Mouse (Mus musculus) cerebellum, adult 11-12 months (tissue): Measurements from ENCODE around the gene Grik4.
"Not testable (repeated sequence)": the region's sequence is repeated elsewhere in the genome, so short reads cannot be mapped to it uniquely, and the experiment has no call there.

Experiments used
- DNase-seq: peaks from one replicate; pipeline ENCODE4 v3.0.0; 2022

Gene Grik4

DNA sequence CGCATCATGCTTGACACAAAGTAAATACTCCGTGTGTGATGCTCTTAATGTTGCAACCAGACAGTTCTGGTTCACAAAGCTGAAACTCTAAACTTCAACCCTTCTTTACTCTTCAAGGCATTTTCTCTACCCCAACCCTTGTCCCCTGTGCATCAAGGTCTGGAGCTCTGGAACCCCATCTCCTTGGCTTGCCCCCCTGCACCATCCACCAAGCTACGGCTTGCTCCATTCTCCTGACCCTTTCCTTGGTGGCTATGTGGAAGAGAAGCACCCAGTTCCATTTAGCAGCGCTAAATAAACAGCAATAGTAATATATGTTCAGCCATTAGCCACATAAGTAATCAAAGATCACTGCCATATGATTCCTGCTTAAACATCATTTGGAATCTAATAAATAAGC is 150.3 kb downstream of the Grik4 start:
- no peak for DNase-seq

DNA sequence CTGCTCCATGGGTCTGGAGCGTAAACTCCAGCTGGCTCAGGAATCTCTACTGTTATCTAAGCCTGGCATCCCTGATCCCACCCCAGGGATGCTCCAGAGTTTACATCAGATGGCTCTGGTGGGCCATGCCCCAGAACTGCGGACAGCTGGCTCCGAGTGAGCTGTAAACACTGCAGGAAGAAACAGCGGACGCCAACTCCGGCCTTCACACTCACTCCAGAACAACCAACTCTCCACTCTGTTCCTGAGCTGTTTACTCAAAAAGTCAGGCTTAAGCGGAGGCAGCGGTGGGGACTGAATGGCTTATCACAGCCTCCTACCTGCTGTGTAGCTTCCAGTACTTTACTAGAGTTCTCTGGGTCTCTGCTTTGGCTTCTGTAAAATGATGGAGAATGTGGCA is 150.7 kb downstream of the Grik4 start:
- no peak for DNase-seq

DNA sequence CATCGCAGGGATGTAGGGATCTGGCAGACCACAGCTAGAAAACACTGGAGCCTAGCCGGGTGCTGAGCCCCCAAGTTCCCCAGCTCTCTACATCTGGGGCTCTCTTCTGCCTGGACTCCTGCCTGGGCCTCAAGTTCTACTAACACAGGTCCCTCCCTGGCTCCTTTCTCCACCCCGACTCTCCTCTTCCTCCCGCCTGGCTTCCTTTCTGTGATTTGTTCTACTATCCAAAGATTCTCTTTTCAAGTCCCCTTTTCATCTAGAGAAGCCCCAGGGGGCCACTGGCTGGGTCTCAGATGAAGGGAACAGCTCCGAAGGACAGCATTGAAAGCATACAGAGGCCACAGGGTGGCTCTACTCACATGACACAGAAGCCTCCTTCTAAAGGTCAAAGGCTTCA is 151.9 kb downstream of the Grik4 start:
- DNase-seq, result no peak

DNA sequence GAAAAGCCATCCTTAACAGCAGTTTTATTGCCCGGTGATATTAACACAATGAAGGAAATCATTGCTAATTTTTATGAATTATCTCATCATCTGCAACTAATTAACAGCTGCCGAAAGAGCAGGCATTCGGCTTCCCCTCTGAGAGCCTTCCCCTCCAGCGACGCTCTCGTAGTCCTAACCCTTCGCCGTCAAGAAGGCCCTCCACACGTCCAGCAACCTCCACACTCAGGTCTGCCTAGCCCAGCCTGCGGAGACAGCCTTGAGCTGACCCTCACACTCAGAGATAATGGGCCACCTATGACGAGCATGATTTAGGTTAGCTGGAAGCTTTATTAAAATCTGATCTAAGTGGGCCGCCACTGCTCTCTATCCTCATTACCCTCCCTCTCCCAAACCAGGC is 152.5 kb downstream of the Grik4 start:
- no peak for DNase-seq

DNA sequence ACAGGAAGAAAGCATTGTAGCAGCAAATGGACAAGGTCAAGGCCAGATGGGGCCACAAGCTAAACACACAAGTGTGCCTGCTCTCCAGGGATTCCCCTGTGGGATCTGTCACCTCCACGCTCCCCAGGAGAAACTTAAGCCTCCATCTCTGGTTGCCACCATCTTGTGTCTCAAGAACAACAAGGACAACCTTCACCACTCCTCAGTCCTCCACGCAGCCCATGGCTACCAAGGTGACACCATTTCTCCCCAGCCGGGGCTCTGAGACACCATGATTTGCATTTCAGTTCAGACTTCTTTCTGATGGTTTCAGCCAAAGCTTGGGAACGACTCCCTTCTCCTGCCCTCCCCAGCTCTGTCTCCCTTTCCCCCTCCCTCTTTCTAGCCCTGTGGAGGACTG is 152.9 kb downstream of the Grik4 start:
- DNase-seq, result no peak

DNA sequence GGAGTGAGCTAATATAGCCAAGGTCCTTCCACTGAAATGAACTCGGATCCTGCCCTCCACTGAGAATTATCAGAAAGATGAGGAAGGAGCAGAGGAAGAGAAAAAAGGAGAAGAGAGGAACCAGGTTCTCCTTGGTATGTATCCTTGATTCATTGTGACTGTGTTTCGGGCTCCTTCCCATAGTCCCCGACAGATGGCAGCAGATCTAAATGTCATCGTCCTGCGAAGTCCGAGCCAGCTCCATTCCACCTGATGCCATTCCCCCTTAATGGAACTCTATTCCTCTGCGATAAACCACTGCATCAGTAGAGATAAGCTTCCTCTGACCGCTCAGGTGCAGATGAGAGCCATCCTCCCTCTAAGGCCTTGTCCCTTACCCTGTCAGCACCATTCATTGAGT is 155.8 kb downstream of the Grik4 start:
- DNase-seq, result peak; percentile 6

DNA sequence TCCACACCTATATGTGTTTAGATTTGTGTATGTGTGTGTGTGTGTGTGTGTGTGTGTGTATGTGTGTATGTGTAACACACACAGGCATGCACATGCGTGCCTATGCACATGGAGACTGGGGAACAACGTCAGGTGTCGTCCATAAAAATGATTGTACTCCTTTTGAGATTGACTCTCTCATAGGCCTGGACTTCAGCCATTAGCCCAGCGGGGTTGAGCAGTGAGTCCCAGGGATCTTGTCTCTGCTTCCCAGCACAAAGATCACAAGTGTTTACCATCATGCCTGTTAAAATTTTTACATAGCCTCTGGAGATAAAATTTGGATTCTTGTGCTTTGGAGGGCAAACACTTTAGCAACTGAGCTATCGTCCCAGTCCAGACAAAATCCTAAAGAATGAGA is 157.4 kb downstream of the Grik4 start:
- DNase-seq, result no peak

DNA sequence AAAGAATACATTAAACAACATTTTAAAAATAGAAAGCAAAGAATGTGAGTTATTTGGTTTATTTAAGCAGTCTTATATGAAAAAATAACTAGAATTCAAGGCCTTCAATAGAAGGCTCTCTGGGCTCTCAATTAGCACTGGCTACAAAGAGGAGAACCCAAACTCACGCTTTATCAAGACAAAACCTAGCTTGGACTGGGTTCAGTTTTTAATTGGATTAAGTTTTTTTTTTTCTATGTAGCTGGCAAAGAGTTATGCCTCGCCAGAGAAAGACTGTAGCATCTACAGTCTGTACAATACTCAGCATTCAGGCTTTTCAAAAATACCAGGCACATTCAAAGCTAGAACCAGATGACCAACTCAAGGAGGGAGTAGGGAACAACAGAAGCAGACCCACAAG is 158.0 kb downstream of the Grik4 start:
- DNase-seq, result no peak

DNA sequence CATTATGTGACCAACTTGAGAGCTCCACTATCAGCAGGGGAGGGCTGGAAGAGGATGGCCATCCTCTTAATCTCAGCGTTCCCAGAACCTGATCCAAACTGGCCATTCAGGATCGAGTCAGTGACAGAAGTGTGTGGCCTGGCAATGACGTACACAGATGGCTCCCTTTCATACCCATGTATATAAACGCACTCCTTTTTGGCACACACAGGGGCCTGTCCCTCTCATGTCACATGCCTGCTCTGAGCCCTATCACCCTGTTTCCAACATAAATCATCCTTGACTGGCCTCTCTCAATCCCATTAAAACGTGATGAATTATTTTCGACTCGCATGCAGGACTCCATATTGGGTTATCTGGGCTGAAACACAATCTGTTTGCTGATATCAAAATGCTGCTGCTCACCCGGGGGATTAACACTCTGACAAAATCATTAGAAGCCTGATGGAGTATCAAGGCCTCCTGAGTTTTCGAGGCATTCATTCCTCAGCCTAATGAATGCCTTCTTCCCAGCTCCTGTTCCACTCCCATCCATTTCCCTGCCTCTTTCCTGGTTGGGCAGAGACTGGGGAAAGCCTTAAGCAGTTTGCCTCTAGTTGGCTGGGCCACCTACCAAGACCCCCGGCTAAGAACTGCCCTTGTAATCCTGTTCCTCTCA is 159.0 kb downstream of the Grik4 start:
- DNase-seq, result no peak

DNA sequence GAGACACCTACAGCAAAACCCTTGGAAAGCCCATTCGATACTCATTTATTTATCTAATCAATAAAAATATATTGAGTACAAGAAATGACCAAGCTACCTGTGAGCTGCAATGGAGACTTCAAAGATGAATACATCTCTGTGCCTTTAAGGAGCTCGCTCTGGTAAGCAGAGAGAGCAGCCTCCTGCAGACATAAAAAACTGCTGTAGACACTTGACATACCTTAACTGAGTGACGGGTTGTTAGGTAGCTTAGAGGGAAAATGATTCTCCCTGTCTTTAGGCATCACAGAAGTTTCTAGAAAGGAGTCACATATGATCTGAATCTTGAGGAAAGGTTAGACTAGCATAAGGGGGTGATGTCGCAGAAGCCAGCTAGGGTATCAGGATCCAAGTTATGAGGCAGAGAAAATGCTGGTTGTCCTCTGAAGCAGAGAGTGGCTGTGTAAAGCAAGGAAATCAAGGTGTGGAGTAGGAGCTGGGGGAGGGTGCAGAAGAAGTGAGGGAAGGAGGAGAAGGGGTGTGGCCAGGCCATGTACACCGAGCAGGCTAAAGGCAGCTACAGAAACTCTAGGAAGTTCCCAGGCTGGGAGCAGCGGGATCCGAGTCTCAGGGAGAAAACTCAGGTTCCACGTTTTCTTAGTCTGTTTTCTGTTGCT is 160.9 kb downstream of the Grik4 start:
- DNase-seq, result no peak

DNA sequence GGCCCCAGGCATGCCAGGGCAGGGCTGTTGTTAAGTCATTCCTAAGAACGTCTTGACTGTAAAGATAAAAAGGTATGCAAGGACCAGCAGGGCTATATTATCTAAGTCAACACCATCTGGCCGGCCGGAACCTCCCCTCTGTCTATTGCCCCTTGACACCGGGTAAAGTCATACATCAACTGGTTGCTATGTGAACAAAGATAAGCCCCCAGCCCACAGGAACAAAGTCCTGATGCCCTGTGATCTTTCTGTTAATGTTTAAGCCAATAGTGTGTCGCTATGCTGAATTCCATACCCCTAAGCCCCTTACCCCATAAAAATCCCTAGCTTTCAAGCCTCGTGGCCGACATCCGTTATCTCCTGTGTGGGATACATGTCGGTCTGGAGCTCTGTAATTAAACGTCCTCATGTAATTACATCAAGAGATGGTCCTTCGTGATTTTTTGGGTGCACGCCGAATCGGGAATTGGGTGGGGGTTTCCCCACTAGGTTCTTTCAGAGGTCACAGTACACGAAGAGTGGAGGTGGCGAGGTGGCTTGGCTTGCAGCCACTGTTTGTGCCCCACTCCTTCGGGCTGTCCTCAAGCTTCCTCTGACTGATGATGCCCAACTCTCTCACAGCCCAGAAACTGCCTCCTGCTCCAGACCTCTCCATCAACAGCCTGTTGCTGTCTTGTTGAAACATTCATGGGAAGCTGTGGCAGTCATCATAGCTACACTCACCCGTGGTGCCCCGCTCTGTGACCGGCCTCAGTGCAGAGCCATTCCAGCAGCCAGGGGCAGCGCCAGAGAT is 165.6 kb downstream of the Grik4 start:
- not testable (repeated sequence) for DNase-seq

DNA sequence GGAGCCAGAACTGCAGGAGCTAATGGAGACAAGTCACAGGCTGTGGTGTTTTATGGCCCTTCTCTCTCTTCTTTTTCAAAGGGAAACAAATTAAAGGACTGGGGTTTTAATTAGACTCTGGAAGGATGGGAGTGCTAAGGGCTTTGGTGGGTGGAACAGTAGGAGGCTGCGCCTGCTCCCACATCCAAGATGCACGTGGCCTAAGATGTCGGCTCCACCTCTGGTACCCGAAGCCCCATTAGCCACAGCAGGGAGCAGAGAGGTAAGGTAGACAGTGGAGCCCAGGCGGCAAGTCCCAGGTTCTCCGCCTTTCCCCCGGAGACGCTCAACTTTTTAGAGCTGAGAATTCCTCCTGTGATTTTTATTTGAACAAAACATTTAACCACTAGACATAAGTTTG is 166.4 kb downstream of the Grik4 start:
- DNase-seq, result no peak

DNA sequence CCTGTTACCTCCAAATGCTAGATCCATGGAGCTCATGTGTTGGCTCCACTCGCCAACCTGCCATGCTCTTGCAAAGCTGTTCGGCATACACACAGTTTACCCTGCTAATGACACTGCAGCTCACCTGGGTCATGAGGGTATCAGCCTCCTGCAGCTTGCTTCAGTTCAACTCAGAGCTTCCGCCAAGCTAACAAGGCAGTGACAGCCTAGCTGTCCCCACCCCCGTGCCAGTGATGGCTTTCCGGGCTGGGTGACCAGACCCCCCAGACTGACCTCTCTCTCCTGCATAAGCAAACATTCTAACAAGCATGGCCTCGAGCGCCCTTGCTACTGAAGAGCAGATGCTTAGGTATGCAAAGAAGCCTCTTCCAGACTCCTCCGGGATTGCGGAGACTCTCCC is 167.5 kb downstream of the Grik4 start:
- DNase-seq, result no peak

DNA sequence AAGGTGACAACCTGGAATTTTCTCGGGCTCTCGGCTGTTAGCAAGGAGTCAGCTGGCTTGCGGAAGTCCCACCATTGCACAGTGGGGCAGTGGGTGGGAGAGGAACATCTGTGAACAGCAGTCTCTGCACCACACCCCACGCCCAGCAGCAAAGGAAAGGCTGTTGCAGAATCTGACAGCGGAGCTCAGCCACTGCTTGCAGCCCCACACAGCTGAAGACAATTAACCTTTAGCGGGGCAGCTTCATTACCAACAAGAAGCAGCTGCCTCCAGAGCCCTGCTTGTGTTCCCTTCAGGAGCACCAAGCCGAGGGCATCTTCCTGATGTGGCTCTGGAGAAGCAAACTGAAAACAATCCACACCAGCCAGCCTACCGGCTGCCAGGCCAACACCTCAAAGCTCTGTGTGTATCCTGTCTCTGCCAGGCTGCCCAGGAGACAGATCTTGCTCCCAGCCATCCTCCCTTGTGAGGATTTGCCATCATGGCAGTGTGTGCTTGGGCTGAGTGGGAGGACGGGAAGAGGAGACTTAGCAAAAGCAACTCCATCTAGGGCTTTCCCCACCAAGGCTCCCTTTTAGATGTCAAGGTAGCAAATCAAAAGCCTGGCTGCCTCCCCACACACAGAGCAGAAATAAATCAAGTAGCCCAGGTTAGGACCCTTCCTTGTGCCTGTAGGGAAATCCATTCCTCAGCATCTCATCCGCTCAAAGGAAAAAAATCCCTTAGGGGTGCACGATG is 179.3 kb downstream of the Grik4 start:
- no peak for DNase-seq

DNA sequence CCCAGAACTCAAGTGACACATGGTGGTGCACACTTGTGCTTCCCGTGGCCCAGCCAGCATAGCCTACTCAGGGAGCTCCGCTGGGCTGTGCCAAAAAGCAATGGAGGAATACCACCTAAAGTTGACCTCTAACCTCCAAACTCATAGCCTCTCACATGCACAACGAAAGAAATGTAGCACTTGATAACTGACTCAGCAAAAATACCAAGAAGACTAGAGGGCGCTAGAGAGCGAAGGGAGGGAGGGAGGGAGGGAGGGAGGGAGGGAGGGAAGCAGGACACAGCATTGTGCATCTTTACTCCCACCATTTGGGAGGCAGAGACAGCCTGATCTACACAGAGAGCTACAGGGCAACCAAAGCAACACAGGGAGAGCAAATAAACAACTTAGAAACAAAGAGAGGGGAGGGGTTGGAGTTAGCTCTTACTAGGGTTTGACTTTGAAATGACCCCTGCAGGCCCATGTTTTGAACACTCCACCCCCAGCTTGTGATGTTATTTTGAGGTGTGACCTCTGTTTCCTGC is 185.5 kb downstream of the Grik4 start:
- no peak for DNase-seq

DNA sequence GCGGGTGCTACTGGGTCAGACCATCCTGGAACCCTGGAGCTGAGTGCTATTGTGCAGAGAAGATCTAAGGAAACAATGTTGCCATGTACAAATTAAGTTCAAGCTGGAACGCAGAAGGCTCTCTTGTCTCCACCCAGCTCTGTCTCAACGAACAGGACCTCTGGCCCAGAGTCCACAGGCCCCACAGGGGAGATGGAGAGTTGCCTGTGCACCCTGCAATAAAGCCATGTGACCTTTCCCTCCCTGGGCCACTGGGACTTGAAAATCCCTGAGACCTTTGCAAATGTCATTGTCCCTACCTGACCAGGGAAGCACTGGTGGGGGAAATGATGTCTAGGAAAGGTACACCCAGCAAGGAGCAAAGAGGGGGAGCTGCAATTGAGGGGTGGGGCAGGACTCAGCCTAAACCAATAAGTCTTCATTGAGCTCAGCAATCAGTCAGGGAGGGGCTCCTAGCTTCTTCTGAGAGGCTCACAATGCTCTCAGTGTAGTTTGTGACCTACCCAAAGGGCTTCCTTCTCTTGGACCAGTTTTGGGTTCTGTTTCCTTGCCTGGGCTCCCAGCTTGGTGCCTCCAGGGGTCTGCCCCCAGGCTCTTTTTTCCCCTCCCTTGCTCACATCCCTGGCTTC is 187.2 kb downstream of the Grik4 start:
- no peak for DNase-seq

DNA sequence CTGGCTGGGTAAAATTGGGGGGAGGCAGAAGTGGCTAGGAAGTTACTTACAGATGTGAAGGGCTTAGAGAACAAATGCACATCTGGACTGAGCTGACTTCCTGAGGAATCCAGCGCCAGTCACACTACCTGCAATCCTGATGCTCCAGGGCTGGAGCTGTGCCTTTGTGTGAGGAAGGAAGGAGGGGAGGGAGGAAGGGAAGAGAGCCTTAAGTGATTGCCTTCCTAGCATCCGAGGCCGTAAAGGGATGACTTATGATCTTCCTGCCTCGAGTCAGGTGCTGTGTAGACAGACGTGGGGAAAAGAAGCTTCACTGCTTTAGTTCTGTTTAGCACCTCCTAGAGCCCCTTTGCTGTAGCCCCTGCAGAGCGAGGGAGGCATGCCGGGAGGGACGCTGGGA is 189.6 kb downstream of the Grik4 start:
- no peak for DNase-seq

DNA sequence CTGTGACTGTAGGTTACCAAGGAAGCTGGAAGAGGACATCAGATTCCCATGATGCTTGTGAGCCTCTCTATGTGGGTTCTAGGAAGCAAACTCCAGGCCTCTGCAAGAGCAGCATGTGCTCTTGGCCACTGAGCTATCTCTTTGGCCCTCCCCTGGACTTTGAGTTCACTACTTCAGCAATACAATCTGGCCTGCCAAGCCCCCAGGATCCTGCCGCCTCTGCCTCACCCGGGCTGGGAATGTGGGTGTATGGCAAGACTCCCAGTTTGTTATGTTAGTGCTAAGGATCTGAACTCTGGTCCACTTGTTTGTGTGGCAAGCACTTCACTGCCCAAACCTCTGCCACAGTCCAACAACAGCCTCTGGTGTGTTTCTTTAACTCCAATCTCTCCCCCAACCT is 193.1 kb downstream of the Grik4 start:
- no peak for DNase-seq

DNA sequence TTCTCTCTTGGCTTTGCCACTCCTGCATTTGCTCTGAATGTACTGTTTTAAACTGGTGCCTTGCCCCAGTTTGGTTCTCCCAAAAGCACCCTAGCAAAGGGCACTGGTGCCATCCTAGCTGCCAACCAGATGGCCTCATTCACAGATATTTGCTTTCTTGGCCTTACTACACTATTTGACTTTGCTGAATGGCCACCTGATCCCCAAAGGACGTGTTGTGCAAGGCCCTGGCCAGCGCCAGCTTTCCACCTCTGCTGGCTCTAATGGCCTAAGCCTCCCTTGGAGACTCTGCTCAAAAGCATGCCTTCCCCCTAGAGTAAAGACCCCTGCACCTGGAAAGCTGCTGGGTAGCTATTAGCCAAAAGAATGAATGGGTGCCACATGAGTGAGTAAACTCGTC is 194.1 kb downstream of the Grik4 start:
- DNase-seq, result no peak

DNA sequence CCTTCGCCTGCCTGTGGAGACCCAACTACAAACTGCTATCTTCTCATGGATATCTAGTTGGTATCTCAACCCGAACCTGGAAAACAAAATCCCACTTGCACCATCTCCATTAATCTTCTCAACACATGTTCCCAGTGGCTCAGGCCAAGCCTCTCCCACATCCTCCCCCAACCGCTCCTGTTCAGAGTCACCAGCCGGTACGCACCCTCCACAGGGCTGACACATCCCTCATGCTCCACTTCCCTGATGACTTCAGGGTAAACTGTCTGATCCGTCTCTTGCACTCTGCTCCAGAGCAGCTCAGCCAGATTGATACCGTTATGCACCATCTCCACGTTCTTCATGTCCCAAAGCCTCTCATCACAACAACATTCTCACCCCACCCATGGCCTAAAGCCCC is 198.3 kb downstream of the Grik4 start:
- no peak for DNase-seq

DNA sequence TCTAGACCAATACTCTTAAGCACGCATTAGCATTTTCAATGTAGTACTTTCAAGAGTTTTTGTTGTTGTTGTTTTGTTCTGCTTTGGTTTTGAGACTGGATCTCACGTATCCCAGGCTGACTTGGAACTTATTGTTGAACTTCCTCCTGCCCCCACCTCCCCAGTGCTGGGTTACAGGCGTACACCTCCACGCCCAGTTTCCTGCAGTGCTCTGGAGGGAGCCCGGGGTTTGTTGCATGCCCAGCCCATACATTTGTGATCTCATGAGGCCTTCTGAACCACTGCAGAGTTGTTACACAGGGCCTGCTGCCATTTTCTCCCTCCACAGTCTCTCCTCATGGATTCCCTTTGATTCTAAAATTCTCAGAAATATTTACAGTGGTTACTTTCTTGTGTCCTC is 201.9 kb downstream of the Grik4 start:
- DNase-seq, result no peak

DNA sequence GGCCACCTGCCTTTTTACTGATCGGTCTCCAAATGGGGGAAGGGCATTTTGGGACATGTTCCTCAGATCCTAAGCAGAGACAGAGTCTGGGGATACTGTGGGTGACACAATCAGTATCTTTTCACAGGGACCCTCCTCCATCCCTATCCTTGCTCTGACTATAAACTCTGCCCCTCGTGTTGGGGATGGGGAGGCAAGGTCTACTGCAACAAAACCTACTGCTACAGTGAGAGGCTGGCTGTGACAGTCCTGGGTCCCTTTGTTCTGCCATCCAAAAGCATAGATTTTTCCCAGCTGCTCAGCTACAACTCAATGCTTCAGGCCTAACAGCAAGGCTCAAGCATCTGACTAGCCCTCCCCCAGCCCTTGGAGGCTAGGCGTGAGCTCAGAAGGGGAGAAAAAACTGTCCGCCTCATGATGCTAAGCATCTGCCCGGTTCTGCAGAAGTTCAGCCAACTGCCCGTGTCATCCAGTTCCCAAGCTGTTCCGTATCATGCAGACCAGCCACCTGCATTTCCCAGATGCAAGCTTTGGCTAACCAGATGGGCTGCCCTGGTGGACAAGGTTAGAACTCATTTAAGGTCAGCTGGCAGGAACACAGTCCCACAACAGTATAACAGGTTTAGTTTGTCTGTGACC is 207.5 kb downstream of the Grik4 start:
- DNase-seq, result no peak
